Comparison of ENCODE assay signal across 8 mouse cellular contexts in genomic region chr9:67633026-67633741, GRCm38 (mm10).
DNase-seq lines count a peak whose midpoint lies in the region; ATAC-seq and TF ChIP-seq lines count a peak whose summit lies in the region.

No protein-coding gene starts in this region.

- peak overlapping the region; percentile 95 for H3K9ac ChIP-seq in heart, embryonic 16.5 days (ENCODE audit: low read length)
- H3K9ac ChIP-seq in liver, embryonic 15.5 days, result no peak overlapping the region

- no peaks in the 10 kb centered on the region for H3K79me2 ChIP-seq in C2C12 (ENCODE audit: control insufficient read depth, insufficient read depth)

- under 1% methylated on average over 50 of the region's 50 CpGs for WGBS in forebrain, embryonic 10.5 days
- WGBS in heart, embryonic 16.5 days, result under 1% methylated on average over 50 of the region's 50 CpGs
- under 1% methylated on average over 49 of the region's 50 CpGs for WGBS in liver, embryonic 15.5 days (ENCODE audit: insufficient replicate concordance)

- H3K9me3 ChIP-seq in forebrain, embryonic 10.5 days, result no peaks in the 10 kb centered on the region
- H3K9me3 ChIP-seq in heart, embryonic 16.5 days (replicated peaks; ENCODE audit: control insufficient read depth, low read length), result no peaks in the 10 kb centered on the region
- no peaks in the 10 kb centered on the region for H3K9me3 ChIP-seq in liver, embryonic 15.5 days (replicated peaks)

- H3K27me3 ChIP-seq in C2C12 (ENCODE audit: control insufficient read depth, insufficient read depth, insufficient read length), result no peaks in the 10 kb centered on the region
- peaks cover 35% of the 10 kb centered on the region for H3K27me3 ChIP-seq in forebrain, embryonic 10.5 days (ENCODE audit: poor library complexity, severe bottlenecking)
- no peaks in the 10 kb centered on the region for H3K27me3 ChIP-seq in heart, embryonic 16.5 days (ENCODE audit: control insufficient read depth, insufficient read depth, low read length)
- peaks cover 55% of the 10 kb centered on the region for H3K27me3 ChIP-seq in liver, embryonic 15.5 days

- H3K4me3 ChIP-seq in C2C12 (ENCODE audit: insufficient read depth, poor library complexity, severe bottlenecking), result peak overlapping the region; percentile 71
- H3K4me3 ChIP-seq in forebrain, embryonic 10.5 days, result peak overlapping the region; percentile 74
- peak overlapping the region; percentile 94 for H3K4me3 ChIP-seq in heart, embryonic 16.5 days (ENCODE audit: low read length)
- H3K4me3 ChIP-seq in liver, embryonic 15.5 days (replicated peaks), result peak overlapping the region; percentile 63

- H3K36me3 ChIP-seq in C2C12 (ENCODE audit: control insufficient read depth, insufficient read depth), result no peaks in the 10 kb centered on the region
- H3K36me3 ChIP-seq in forebrain, embryonic 10.5 days (replicated peaks), result no peaks in the 10 kb centered on the region
- H3K36me3 ChIP-seq in heart, embryonic 16.5 days (ENCODE audit: control insufficient read depth, insufficient read depth), result no peaks in the 10 kb centered on the region
- no peaks in the 10 kb centered on the region for H3K36me3 ChIP-seq in liver, embryonic 15.5 days (replicated peaks)

- peak; percentile 42 for DNase-seq in adrenal gland, postnatal 25 days
- peak; percentile 67 for DNase-seq in forebrain, embryonic 10.5 days (ENCODE audit: extremely low spot score, low spot score)
- peak; percentile 53 to 63 for DNase-seq in kidney, postnatal 25 days
- DNase-seq in retina, embryonic 14.5 days (ENCODE audit: low spot score), result peak; percentile 59
- no peak for DNase-seq in natural killer cell, adult 2 months (ENCODE audit: low spot score in 2 of 2)

- TF ChIP-seq CTCF in C2C12 (IDR thresholded peaks at IDR 0.05; ENCODE audit: control insufficient read depth, insufficient read depth, insufficient read length), result no peak

- peaks cover 31% of the 10 kb centered on the region for H3K4me1 ChIP-seq in forebrain, embryonic 10.5 days
- peaks cover 35% of the 10 kb centered on the region for H3K4me1 ChIP-seq in heart, embryonic 16.5 days (ENCODE audit: control insufficient read depth, insufficient read depth, low read length)
- H3K4me1 ChIP-seq in liver, embryonic 15.5 days (replicated peaks), result 0 out of 2 replicates have a peak, but pooled peaks cover 13% of the 10 kb centered on the region

- peak; percentile 45 for ATAC-seq in heart, embryonic 16.5 days (replicated peaks; ENCODE audit: extremely low read depth, insufficient read depth, low FRiP score)
- no peak for ATAC-seq in liver, embryonic 15.5 days (ENCODE audit: insufficient read depth)

- H3ac ChIP-seq in C2C12 (ENCODE audit: control insufficient read depth, insufficient read length, low read depth), result peak overlapping the region; percentile 55

- H3K4me2 ChIP-seq in heart, embryonic 16.5 days (ENCODE audit: low read depth, low read length), result peak overlapping the region; percentile 74
- H3K4me2 ChIP-seq in liver, embryonic 15.5 days, result peak overlapping the region; percentile 65

- no peaks in the 10 kb centered on the region for H3K79me3 ChIP-seq in C2C12 (ENCODE audit: low read depth)

- peak overlapping the region; percentile 93 for H3K27ac ChIP-seq in forebrain, embryonic 10.5 days
- peak overlapping the region; percentile 87 for H3K27ac ChIP-seq in heart, embryonic 16.5 days (ENCODE audit: low read length)
- no peak overlapping the region for H3K27ac ChIP-seq in liver, embryonic 15.5 days (replicated peaks)

TF ChIP-seq in C2C12, 6 proteins besides CTCF, POLR2A, EP300 and RAD21:
- no peak for TF ChIP-seq MAX (IDR thresholded peaks at IDR 0.05)
- TF ChIP-seq FOSL1 (IDR thresholded peaks at IDR 0.05; ENCODE audit: insufficient read depth, low read length, poor library complexity, severe bottlenecking), result no peak
- TF ChIP-seq CEBPB (IDR thresholded peaks at IDR 0.05; ENCODE audit: low read depth), result no peak
- TF ChIP-seq MYOG (IDR thresholded peaks at IDR 0.05; ENCODE audit: control insufficient read depth, extremely low read depth, insufficient read length), result no peak
- TF ChIP-seq MYOD1 (IDR thresholded peaks at IDR 0.05; ENCODE audit: control insufficient read depth, insufficient read length, low read depth), result no peak
- no peak for TF ChIP-seq USF1 (IDR thresholded peaks at IDR 0.05; ENCODE audit: low read depth)
TF ChIP-seq in C2C12: peak in this region for 0.

Comparison
In these comparisons a context has a peak if more than half of its experiments do, and no peak if none do; other contexts are left out.
1. DNase-seq: peak in adrenal gland, postnatal 25 days (single experiment), forebrain, embryonic 10.5 days (single experiment), kidney, postnatal 25 days (2 of 2) and retina, embryonic 14.5 days (single experiment); none in natural killer cell, adult 2 months (0 of 2).
2. Peak in every context shown above with its lines, with median percentiles within 50 percentile points of each other: H3K4me3 ChIP-seq.